Mouse (Mus musculus) erythroblast, embryonic 14.5 days (primary cell): ENCODE measurements at regions not wholly inside any gene's neighbourhood (a gene's known extent, or its start where the extent isn't known, plus 50 kb on each side); places are given as distances from the start of the nearest gene placed in this dataset.

Experiments used
- GATA1 ChIP-seq: IDR thresholded peaks from 2 replicates; pipeline ENCODE4 v1.6.1; 2012; ENCODE audit warnings: low read length, inconsistent platforms, mixed read lengths
- TAL1 ChIP-seq: IDR thresholded peaks from 3 replicates; pipeline ENCODE4 v1.6.1; 2012; ENCODE audit warnings: low read length, inconsistent platforms, mixed read lengths

DNA sequence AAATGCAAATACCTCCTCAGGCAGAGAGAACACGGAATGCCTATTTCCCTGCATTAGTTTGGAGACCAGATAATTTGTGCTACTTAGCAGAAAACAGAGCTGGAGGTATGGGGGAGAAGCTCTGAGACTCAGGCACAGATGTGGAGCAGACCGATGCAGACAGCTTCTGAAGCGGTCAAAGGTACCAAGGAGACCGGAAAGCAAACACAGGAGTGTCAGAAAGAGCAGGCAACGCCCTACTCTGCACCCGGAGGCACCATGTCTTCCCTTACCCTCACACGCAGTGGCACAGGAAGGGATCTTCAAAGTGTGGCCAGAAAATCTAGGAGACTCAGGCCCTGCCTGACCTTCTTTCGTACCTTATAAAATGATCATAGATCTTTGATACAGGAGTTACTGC lies 98.4 kb upstream of the Rybp start:
- no peak for TF ChIP-seq GATA1
- no peak for TF ChIP-seq TAL1
